Mouse (Mus musculus) common myeloid progenitor, adult 5-6 weeks (primary cell): ENCODE measurements around the gene Camsap2. TPM values are rescaled to one million over a fixed set of nuclear protein-coding genes. Genes with fewer than 3 reads are reported as not detected.

Experiments used
- ATAC-seq: replicated peaks from 2 replicates; pipeline ENCODE4 v1.8.0; 2016; ENCODE audit warnings: low read depth, mild to moderate bottlenecking, moderate TSS enrichment, inconsistent platforms; ENCODE audit not compliant: poor library complexity, severe bottlenecking
- total RNA-seq: library from RNA; stranded (forward); fragments of 200-1000, 187-1606 nt; gene quantifications from 2 replicates; pipeline ENCODE4 v1.2.3, GENCODE M21; 2017

Camsap2 gene
- total RNA-seq, 1 experiment from 2014 or later = 27.8 TPM

- ATAC-seq = no peak
Measured at GRCm38 (mm10) chr1:136260635-136261238, 85.2 kb downstream of the Camsap2 start, which contains the start of gene Gpr25. Gene Gpr25, minus strand, starts transcription at chr1:136260873.

- ATAC-seq = no peak; the same call in 1 of the 2 replicates
Measured at GRCm38 (mm10) chr1:136259893-136260634, 85.8 kb downstream of the Camsap2 start.

- no peak for ATAC-seq
Measured at GRCm38 (mm10) chr1:136259543-136259892, 86.4 kb downstream of the Camsap2 start.

- ATAC-seq = no peak
Measured at GRCm38 (mm10) chr1:136258495-136258894, 87.4 kb downstream of the Camsap2 start.

GRCm38 (mm10) chr1:136255657-136256056, 90.2 kb downstream of the Camsap2 start:
- no peak for ATAC-seq

GRCm38 (mm10) chr1:136255174-136255573, 90.7 kb downstream of the Camsap2 start:
- peak; percentile 71 for ATAC-seq

GRCm38 (mm10) chr1:136254503-136255065, 91.3 kb downstream of the Camsap2 start:
- ATAC-seq = no peak

- ATAC-seq = peak; percentile 30; the same call in 1 of the 2 replicates
Measured at GRCm38 (mm10) chr1:136253472-136253871, 92.4 kb downstream of the Camsap2 start.

GRCm38 (mm10) chr1:136249662-136250061, 96.2 kb downstream of the Camsap2 start:
- peak; percentile 82 for ATAC-seq

- peak; percentile 48 for ATAC-seq
Measured at GRCm38 (mm10) chr1:136247393-136247792, 98.5 kb downstream of the Camsap2 start.

GRCm38 (mm10) chr1:136244469-136244868, 101.4 kb downstream of the Camsap2 start:
- ATAC-seq = no peak

- ATAC-seq = no peak
Measured at GRCm38 (mm10) chr1:136241801-136242200, 104.1 kb downstream of the Camsap2 start.

GRCm38 (mm10) chr1:136238495-136238894, 107.4 kb downstream of the Camsap2 start:
- no peak for ATAC-seq

- peak; percentile 64 for ATAC-seq
Measured at GRCm38 (mm10) chr1:136234595-136235092, 111.3 kb downstream of the Camsap2 start.

GRCm38 (mm10) chr1:136233892-136234594, 111.9 kb downstream of the Camsap2 start, which contains the start of gene Inava:
Gene Inava, minus strand, starts transcription at chr1:136234264.
- ATAC-seq = peak; percentile 59

GRCm38 (mm10) chr1:136232986-136233790, 112.7 kb downstream of the Camsap2 start:
- ATAC-seq = no peak

GRCm38 (mm10) chr1:136232285-136232926, 113.5 kb downstream of the Camsap2 start:
- 0 out of 2 replicates have a peak, but pooled peaks have one; percentile 12 for ATAC-seq

GRCm38 (mm10) chr1:136231596-136231995, 114.3 kb downstream of the Camsap2 start:
- no peak for ATAC-seq

- ATAC-seq = no peak
Measured at GRCm38 (mm10) chr1:136230201-136230600, 115.7 kb downstream of the Camsap2 start.
